Mouse (Mus musculus) forebrain, embryonic 14.5 days (tissue): ENCODE measurements around the gene Olfr1161. TPM values are rescaled to one million over a fixed set of nuclear protein-coding genes. Genes with fewer than 3 reads are reported as not detected.

ENCODE experiments used
- polyA plus RNA-seq: library from polyadenylated mRNA; unstranded; fragments of >200 nt; fragmentation: Nextera tagmentation; extraction: Ambion mirVana; gene quantifications from 2 replicates; pipeline ENCODE4 v1.2.1, GENCODE M21; 2014

Olfr1161 gene
- polyA plus RNA-seq, 1 experiment from 2014 or later: not detected

Other genes starting within 250 kb of the Olfr1161 start
- gene Olfr152, start 243.3 kb upstream of the Olfr1161 start, polyA plus RNA-seq: not detected in 2 replicates
- gene Olfr1143, start 222.2 kb upstream of the Olfr1161 start, polyA plus RNA-seq: not detected in 2 replicates
- not detected in 2 replicates for gene Olfr1145, start 213.0 kb upstream of the Olfr1161 start, polyA plus RNA-seq
- gene Olfr1148, start 192.2 kb upstream of the Olfr1161 start, polyA plus RNA-seq: not detected in 2 replicates
- not detected in 2 replicates for gene Olfr1150-ps1, start 178.8 kb upstream of the Olfr1161 start, polyA plus RNA-seq
- gene Olfr1151, start 166.9 kb upstream of the Olfr1161 start, polyA plus RNA-seq: not detected in 2 replicates
- not detected in 2 replicates for gene Olfr1152, start 156.3 kb upstream of the Olfr1161 start, polyA plus RNA-seq
- not detected in 2 replicates for gene Olfr1153, start 127.8 kb upstream of the Olfr1161 start, polyA plus RNA-seq
- gene Olfr1154, start 117.6 kb upstream of the Olfr1161 start, polyA plus RNA-seq: not detected in 2 replicates
- gene Olfr1155, start 77.6 kb upstream of the Olfr1161 start, polyA plus RNA-seq: not detected in 2 replicates
- gene Olfr1156, start 69.7 kb upstream of the Olfr1161 start, polyA plus RNA-seq: not detected in 2 replicates
- gene Olfr1157, start 54.5 kb upstream of the Olfr1161 start, polyA plus RNA-seq: not detected in 2 replicates
- gene Olfr74, start 48.1 kb upstream of the Olfr1161 start, polyA plus RNA-seq: not detected in 2 replicates
- gene Olfr1158, start 32.7 kb upstream of the Olfr1161 start, polyA plus RNA-seq: not detected in 2 replicates
- not detected in 2 replicates for gene Olfr1160, start 14.5 kb upstream of the Olfr1161 start, polyA plus RNA-seq
- not detected in 2 replicates for gene Olfr73, start 14.9 kb downstream of the Olfr1161 start, polyA plus RNA-seq
- gene Olfr1162, start 28.4 kb downstream of the Olfr1161 start, polyA plus RNA-seq: not detected in 2 replicates
- not detected in 2 replicates for gene Olfr1163, start 49.1 kb downstream of the Olfr1161 start, polyA plus RNA-seq
- gene Olfr1164, start 71.2 kb downstream of the Olfr1161 start, polyA plus RNA-seq: not detected in 2 replicates
- not detected in 2 replicates for gene Olfr1166, start 105.5 kb downstream of the Olfr1161 start, polyA plus RNA-seq
- not detected in 2 replicates for gene Olfr1167, start 132.4 kb downstream of the Olfr1161 start, polyA plus RNA-seq
- gene Olfr1168, start 159.1 kb downstream of the Olfr1161 start, polyA plus RNA-seq: not detected in 2 replicates
- gene Olfr1170, start 205.6 kb downstream of the Olfr1161 start, polyA plus RNA-seq: not detected in 2 replicates